Mouse (Mus musculus) stomach, embryonic 15.5 days (tissue): Measurements from ENCODE around the gene Ect2. TPM values are rescaled to one million over a fixed set of nuclear protein-coding genes. Genes with fewer than 3 reads are reported as not detected.

Experiments
- ATAC-seq: fragments of 200-750 bp; cut with Nextera tagmentation; 2 replicates; pipeline ENCODE4 v1.8.0; 2017; ENCODE audit warnings: low read depth, moderate number of reproducible peaks, moderate TSS enrichment; ENCODE audit not compliant: insufficient read depth, low FRiP score
- H3K27ac ChIP-seq: fragments of 300-500 bp; sonication (generic); 2 replicates; pipeline ENCODE4 v1.5.1; 2015; ENCODE audit warnings: mild to moderate bottlenecking, inconsistent platforms
- H3K27me3 ChIP-seq: fragments of 300-500 bp; sonication (generic); replicated peaks from 2 replicates; pipeline ENCODE4 v1.6.1; 2015; ENCODE audit warnings: inconsistent platforms
- H3K36me3 ChIP-seq: fragments of 300-500 bp; sonication (generic); 2 replicates; pipeline ENCODE4 v1.6.1; 2015; ENCODE audit warnings: inconsistent platforms
- H3K4me1 ChIP-seq: fragments of 300-500 bp; sonication (generic); 2 replicates; pipeline ENCODE4 v1.6.1; 2015; ENCODE audit warnings: inconsistent platforms
- H3K4me2 ChIP-seq: fragments of 300-500 bp; sonication (generic); 2 replicates; pipeline ENCODE4 v1.6.1; 2015; ENCODE audit warnings: mild to moderate bottlenecking, inconsistent platforms
- H3K4me3 ChIP-seq: fragments of 300-500 bp; sonication (generic); replicated peaks from 2 replicates; pipeline ENCODE4 v1.5.1; 2015; ENCODE audit warnings: inconsistent platforms
- H3K9ac ChIP-seq: fragments of 300-500 bp; sonication (generic); 2 replicates; pipeline ENCODE4 v1.6.1; 2015; ENCODE audit warnings: inconsistent platforms
- H3K9me3 ChIP-seq: fragments of 300-500 bp; sonication (generic); 2 replicates; pipeline ENCODE4 v1.6.1; 2016; ENCODE audit warnings: inconsistent platforms
- WGBS: fragments of 180-500 bp; shearing (Covaris S2); methylation state at CpG from one replicate; pipeline ENCODE4 v1.1.7; 2015; 5-methylcytosine and 5-hydroxymethylcytosine counted together
- polyA plus RNA-seq: library from polyadenylated mRNA; unstranded; fragments of >200 nt; fragmentation: Nextera tagmentation; extraction: Ambion mirVana; gene quantifications from 2 replicates; pipeline ENCODE4 v1.2.1, GENCODE M21; 2015

Gene Ect2
- polyA plus RNA-seq, 1 experiment from 2014 or later = 43.5 TPM

GRCm38 (mm10) chr3:27059529-27060322, 94.0 kb downstream of the Ect2 start:
- ATAC-seq = no peak
- Histone ChIP-seq H3K27me3 (no peaks in the 10 kb centered on the region), H3K9me3 (no peaks in the 10 kb centered on the region), H3K36me3 (no peaks in the 10 kb centered on the region), H3K4me1 (no peaks in the 10 kb centered on the region), H3K27ac (no peak overlapping the region), H3K4me2 (no peak overlapping the region), H3K4me3 (no peak overlapping the region), H3K9ac (no peak overlapping the region)
- WGBS = 73% methylated on average over 12 of the region's 12 CpGs

GRCm38 (mm10) chr3:27055471-27055870, 98.2 kb downstream of the Ect2 start:
- no peak for ATAC-seq
- 81% methylated on average over 3 of the region's 3 CpGs for WGBS

GRCm38 (mm10) chr3:27054766-27055165, 98.9 kb downstream of the Ect2 start:
- WGBS = 68% methylated on average over 2 of the region's 2 CpGs
- Histone ChIP-seq H3K27ac (no peak overlapping the region), H3K27me3 (no peaks in the 10 kb centered on the region), H3K4me3 (no peak overlapping the region), H3K9me3 (no peaks in the 10 kb centered on the region), H3K4me1 (no peaks in the 10 kb centered on the region), H3K36me3 (no peaks in the 10 kb centered on the region), H3K9ac (no peak overlapping the region), H3K4me2 (no peak overlapping the region)
- ATAC-seq = no peak

More at GRCm38 (mm10) chr3:27055471-27055870, 98.2 kb downstream of the Ect2 start:
- Histone ChIP-seq H3K4me1 (no peaks in the 10 kb centered on the region), H3K4me2 (no peak overlapping the region), H3K9me3 (no peaks in the 10 kb centered on the region), H3K27me3 (no peaks in the 10 kb centered on the region), H3K9ac (no peak overlapping the region), H3K36me3 (no peaks in the 10 kb centered on the region), H3K27ac (no peak overlapping the region), H3K4me3 (no peak overlapping the region)

Other genes with a start within 250 kb of the Ect2 start
- 8.3 and 9.4 TPM in 2 replicates for gene Nceh1, start 29.1 kb upstream of the Ect2 start, polyA plus RNA-seq
- gene Tnfsf10, start 163.2 kb upstream of the Ect2 start, polyA plus RNA-seq = 0.54 and 0.61 TPM in 2 replicates
- 0.04 TPM in 1 of 2 replicates, not detected in the other for gene Ghsr, start 217.5 kb upstream of the Ect2 start, polyA plus RNA-seq